Mouse (Mus musculus) embryonic facial prominence, embryonic 15.5 days (tissue): ENCODE measurements around the gene Tmem200a. TPM values are rescaled to one million over a fixed set of nuclear protein-coding genes. Genes with fewer than 3 reads are reported as not detected.

Experiments
- ATAC-seq: fragments of 200-750 bp; cut with Nextera tagmentation; 2 replicates; pipeline ENCODE4 v1.8.0; 2017; ENCODE audit warnings: low read depth, moderate TSS enrichment; ENCODE audit not compliant: insufficient number of reproducible peaks, low FRiP score, low TSS enrichment
- H3K27ac ChIP-seq: fragments of 300-500 bp; sonication (generic); replicated peaks from 2 replicates; pipeline ENCODE4 v1.5.1; 2015; ENCODE audit warnings: mild to moderate bottlenecking, inconsistent platforms
- H3K27me3 ChIP-seq: fragments of 300-500 bp; sonication (generic); 2 replicates; pipeline ENCODE4 v1.6.1; 2015; ENCODE audit warnings: inconsistent platforms
- H3K36me3 ChIP-seq: fragments of 300-500 bp; sonication (generic); 2 replicates; pipeline ENCODE4 v1.6.1; 2015; ENCODE audit warnings: mild to moderate bottlenecking, inconsistent platforms
- H3K4me1 ChIP-seq: fragments of 300-500 bp; sonication (generic); 2 replicates; pipeline ENCODE4 v1.6.1; 2015; ENCODE audit warnings: inconsistent platforms
- H3K4me2 ChIP-seq: fragments of 300-500 bp; sonication (generic); replicated peaks from 2 replicates; pipeline ENCODE4 v1.6.1; 2015; ENCODE audit warnings: mild to moderate bottlenecking, inconsistent platforms
- H3K4me3 ChIP-seq: fragments of 300-500 bp; sonication (generic); replicated peaks from 2 replicates; pipeline ENCODE4 v1.5.1; 2015; ENCODE audit warnings: mild to moderate bottlenecking, inconsistent platforms
- H3K9ac ChIP-seq: fragments of 300-500 bp; sonication (generic); 2 replicates; pipeline ENCODE4 v1.6.1; 2015; ENCODE audit warnings: inconsistent platforms
- H3K9me3 ChIP-seq: fragments of 300-500 bp; sonication (generic); replicated peaks from 2 replicates; pipeline ENCODE4 v1.6.1; 2016; ENCODE audit warnings: inconsistent platforms
- WGBS: fragments of 180-500 bp; shearing (Covaris S2); methylation state at CpG from one replicate; pipeline ENCODE4 v1.1.7; 2015; 5-methylcytosine and 5-hydroxymethylcytosine counted together
- polyA plus RNA-seq: library from polyadenylated mRNA; unstranded; fragments of >200 nt; fragmentation: Nextera tagmentation; extraction: Ambion mirVana; gene quantifications from 2 replicates; pipeline ENCODE4 v1.2.1, GENCODE M21; 2015

The Tmem200a gene
- polyA plus RNA-seq, 1 experiment from 2014 or later: 15.8 TPM

DNA sequence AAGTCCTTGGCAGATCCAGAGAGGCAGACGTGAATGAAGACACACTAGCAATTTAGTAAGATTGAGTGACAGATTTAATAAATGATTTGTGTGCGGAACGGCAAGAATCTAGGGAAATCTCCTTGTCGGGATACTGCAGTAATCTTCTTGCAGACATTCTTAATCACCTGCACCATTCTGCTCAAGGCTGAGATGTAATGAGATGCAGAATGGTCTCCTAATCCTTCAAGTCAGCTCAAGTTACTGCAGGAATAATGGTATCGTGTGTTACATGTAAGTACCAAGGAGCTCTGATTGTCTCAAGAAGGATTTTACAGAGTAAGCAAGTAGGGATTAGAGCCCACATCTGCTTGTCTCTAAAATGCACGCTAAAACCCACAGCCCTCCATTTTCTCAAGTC is 210.1 kb downstream of the Tmem200a start:
- no peak overlapping the region for H3K4me3 ChIP-seq
- H3K36me3 ChIP-seq: no peaks in the 10 kb centered on the region
- no peak for ATAC-seq
- no peaks in the 10 kb centered on the region for H3K4me1 ChIP-seq
- no peaks in the 10 kb centered on the region for H3K27me3 ChIP-seq
- H3K9me3 ChIP-seq: no peaks in the 10 kb centered on the region
- WGBS: 30% methylated on average over 6 of the region's 6 CpGs
- H3K4me2 ChIP-seq: no peak overlapping the region
- H3K27ac ChIP-seq: no peak overlapping the region
- no peak overlapping the region for H3K9ac ChIP-seq

Other genes with a start within 250 kb of the Tmem200a start
- 0.37 and 1.7 TPM in 2 replicates for gene Gm9767, start 797 bp downstream of the Tmem200a start, polyA plus RNA-seq
- 0.14 and 0.28 TPM in 2 replicates for gene Samd3, start 150.7 kb upstream of the Tmem200a start, polyA plus RNA-seq